Mouse (Mus musculus): ENCODE results near the gene Tle3.

The Tle3 gene

GRCm38 (mm10) chr9:61358933-61359332, 13.2 kb upstream of the Tle3 start:
- in situ Hi-C loops (cut with MboI, MseI) = no loop called here

GRCm38 (mm10) chr9:61359741-61360140, 12.4 kb upstream of the Tle3 start:
- in situ Hi-C loops (cut with MboI, MseI) = no loop called here

- in situ Hi-C loops (cut with MboI, MseI) = no loop called here
These were observed 12.0 kb upstream of the Tle3 start for GRCm38 (mm10) chr9:61360163-61360562.

- in situ Hi-C loops (cut with MboI, MseI) = no loop called here
These were observed 11.2 kb upstream of the Tle3 start for GRCm38 (mm10) chr9:61360727-61361631.

- in situ Hi-C loops (cut with MboI, MseI) = no loop called here
These were observed 9.0 kb upstream of the Tle3 start for GRCm38 (mm10) chr9:61363194-61363593.

GRCm38 (mm10) chr9:61366108-61366507, 6.1 kb upstream of the Tle3 start:
- in situ Hi-C loops (cut with MboI, MseI) = no loop called here

GRCm38 (mm10) chr9:61367156-61367555, 5.0 kb upstream of the Tle3 start:
- in situ Hi-C loops (cut with MboI, MseI) = no loop called here

GRCm38 (mm10) chr9:61367857-61368566, 4.2 kb upstream of the Tle3 start:
- in situ Hi-C loops (cut with MboI, MseI) = no loop called here

GRCm38 (mm10) chr9:61368567-61369240, 3.5 kb upstream of the Tle3 start:
- in situ Hi-C loops (cut with MboI, MseI) = no loop called here

GRCm38 (mm10) chr9:61369316-61370273, 2.6 kb upstream of the Tle3 start:
- in situ Hi-C loops (cut with MboI, MseI) = no loop called here

GRCm38 (mm10) chr9:61370454-61370888, 1.7 kb upstream of the Tle3 start:
- in situ Hi-C loops (cut with MboI, MseI) = no loop called here

- in situ Hi-C loops (cut with MboI, MseI) = no loop called here
These were observed 1.0 kb upstream of the Tle3 start for GRCm38 (mm10) chr9:61370889-61371754.

- in situ Hi-C loops (cut with MboI, MseI) = no loop called here
These were observed 377 bp downstream of the Tle3 start for GRCm38 (mm10) chr9:61372510-61372975.

GRCm38 (mm10) chr9:61372976-61373633, 939 bp downstream of the Tle3 start:
- in situ Hi-C loops (cut with MboI, MseI) = no loop called here

- in situ Hi-C loops (cut with MboI, MseI) = no loop called here
These were observed 1.4 kb downstream of the Tle3 start for GRCm38 (mm10) chr9:61373634-61373941.

- in situ Hi-C loops (cut with MboI, MseI) = no loop called here
These were observed 2.1 kb downstream of the Tle3 start for GRCm38 (mm10) chr9:61373942-61374900.

- in situ Hi-C loops (cut with MboI, MseI) = no loop called here
These were observed 2.8 kb downstream of the Tle3 start for GRCm38 (mm10) chr9:61375002-61375401.

GRCm38 (mm10) chr9:61375802-61376561, 3.8 kb downstream of the Tle3 start:
- in situ Hi-C loops (cut with MboI, MseI) = no loop called here

Measured in T-helper 1 cell (primary cell).